Mouse (Mus musculus): ENCODE results near the gene Arl10. TPM values are rescaled to one million over a fixed set of nuclear protein-coding genes. Genes with fewer than 3 reads are reported as not detected.

Gene Arl10
- polyA plus RNA-seq (2012; fragmentation: generic; extraction: Trizol), result 24.8 TPM
- long read RNA-seq, experiment 1, partial matches to known transcripts, result 0 of 5 reads
- long read RNA-seq, experiment 1, other reads (novel, unspliced or antisense), result 2 of 5 reads
- long read RNA-seq, experiment 2, transcript Arl10-201 (4 exons, 1,046 nt), result major isoform, 44 of 49 reads
- long read RNA-seq, experiment 2, partial matches to known transcripts, result 0 of 49 reads
- long read RNA-seq, experiment 2, other reads (novel, unspliced or antisense), result 4 of 49 reads

DNA sequence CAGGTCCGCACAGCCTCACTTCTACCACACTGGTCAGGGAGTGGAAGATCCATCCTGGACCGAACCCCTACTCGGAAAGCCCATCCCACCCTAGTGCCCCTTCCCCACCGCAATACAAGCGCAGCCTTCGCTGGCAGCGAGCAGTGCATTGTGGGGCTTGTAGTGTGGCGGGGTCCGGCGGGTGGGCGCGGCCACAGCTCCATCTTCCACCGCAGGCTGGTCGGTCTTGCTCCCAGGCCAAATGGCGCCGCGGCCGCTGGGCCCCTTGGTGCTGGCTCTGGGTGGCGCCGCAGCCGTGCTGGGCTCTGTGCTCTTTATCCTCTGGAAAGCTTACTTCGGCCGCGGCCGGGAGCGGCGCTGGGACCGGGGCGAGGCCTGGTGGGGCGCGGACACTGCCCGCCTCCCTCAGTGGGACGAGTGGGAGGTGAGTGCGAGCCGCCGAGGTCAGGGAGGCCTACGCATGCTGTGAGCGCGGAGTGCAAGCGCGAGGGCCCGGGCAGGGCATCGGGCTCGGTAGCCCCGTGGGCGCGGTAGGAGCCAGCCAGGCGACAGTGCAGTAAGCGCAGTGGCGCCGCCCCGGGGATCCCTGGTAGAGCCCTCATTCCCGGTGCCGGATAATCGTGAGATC lies at the start of gene Arl10:
Gene Arl10 (plus strand): TSS at position 162 of the 628 bp plus-strand sequence.
- H3K36me3 ChIP-seq (ENCODE audit: control insufficient read depth, insufficient read depth), result no peaks in the 10 kb centered on the region
- TF ChIP-seq MAX (IDR thresholded peaks at IDR 0.05), result peak; percentile 70
- no peak for TF ChIP-seq FOSL1 (IDR thresholded peaks at IDR 0.05; ENCODE audit: insufficient read depth, low read length, poor library complexity, severe bottlenecking)
- peak; percentile 34 for TF ChIP-seq CTCF (IDR thresholded peaks at IDR 0.05; ENCODE audit: control insufficient read depth, insufficient read depth, insufficient read length)
- H3K79me3 ChIP-seq (ENCODE audit: low read depth), result peaks cover 2% of the 10 kb centered on the region
- H3ac ChIP-seq (ENCODE audit: control insufficient read depth, insufficient read length, low read depth), result peak within 1 kb of the TSS; percentile 97
- H3K4me3 ChIP-seq (ENCODE audit: insufficient read depth, poor library complexity, severe bottlenecking), result peak within 1 kb of the TSS; percentile 52
- H3K27me3 ChIP-seq (ENCODE audit: control insufficient read depth, insufficient read depth, insufficient read length), result no peaks in the 10 kb centered on the region
- no peaks in the 10 kb centered on the region for H3K79me2 ChIP-seq (ENCODE audit: control insufficient read depth, insufficient read depth)

DNA sequence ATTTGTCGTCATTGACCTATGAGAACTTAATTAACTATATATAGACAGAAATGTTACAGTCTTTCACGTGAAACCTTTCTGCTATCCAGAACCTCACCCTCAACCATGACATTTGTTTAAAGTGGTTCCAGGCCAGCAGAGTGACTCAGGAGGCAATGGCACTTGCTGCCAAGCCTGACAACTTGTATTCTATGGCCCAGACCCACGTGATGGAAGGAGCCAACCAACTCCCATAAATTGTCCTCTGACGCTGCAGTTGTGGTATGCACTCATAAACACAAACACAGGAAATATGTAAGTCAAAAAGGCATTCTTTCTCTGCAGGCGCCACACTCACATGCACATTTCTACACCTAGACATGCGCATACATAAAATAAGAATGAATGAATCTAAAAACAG lies 47.7 kb upstream of the Arl10 start:
- H3ac ChIP-seq (ENCODE audit: control insufficient read depth, insufficient read length, low read depth), result no peak overlapping the region
- no peak overlapping the region for H3K4me3 ChIP-seq (ENCODE audit: insufficient read depth, poor library complexity, severe bottlenecking)
- H3K27me3 ChIP-seq (ENCODE audit: control insufficient read depth, insufficient read depth, insufficient read length), result no peaks in the 10 kb centered on the region
- TF ChIP-seq USF1 (IDR thresholded peaks at IDR 0.05; ENCODE audit: low read depth) (peak; percentile 95), MYOD1 (IDR thresholded peaks at IDR 0.05; ENCODE audit: control insufficient read depth, insufficient read length, low read depth) (no peak)
- peaks cover 2% of the 10 kb centered on the region for H3K79me3 ChIP-seq (ENCODE audit: low read depth)
- peaks cover 4% of the 10 kb centered on the region for H3K79me2 ChIP-seq (ENCODE audit: control insufficient read depth, insufficient read depth)
- peaks cover 61% of the 10 kb centered on the region for H3K36me3 ChIP-seq (ENCODE audit: control insufficient read depth, insufficient read depth)

- H3ac ChIP-seq (ENCODE audit: control insufficient read depth, insufficient read length, low read depth), result no peak overlapping the region
- TF ChIP-seq FOSL1 (IDR thresholded peaks at IDR 0.05; ENCODE audit: insufficient read depth, low read length, poor library complexity, severe bottlenecking) (no peak), MAX (IDR thresholded peaks at IDR 0.05) (no peak), CTCF (IDR thresholded peaks at IDR 0.05; ENCODE audit: control insufficient read depth, insufficient read depth, insufficient read length) (no peak), MYOD1 (IDR thresholded peaks at IDR 0.05; ENCODE audit: control insufficient read depth, insufficient read length, low read depth) (no peak)
- peaks cover 70% of the 10 kb centered on the region for H3K36me3 ChIP-seq (ENCODE audit: control insufficient read depth, insufficient read depth)
Measured at GRCm38 (mm10) chr13:54532134-54532533, 42.7 kb upstream of the Arl10 start.

DNA sequence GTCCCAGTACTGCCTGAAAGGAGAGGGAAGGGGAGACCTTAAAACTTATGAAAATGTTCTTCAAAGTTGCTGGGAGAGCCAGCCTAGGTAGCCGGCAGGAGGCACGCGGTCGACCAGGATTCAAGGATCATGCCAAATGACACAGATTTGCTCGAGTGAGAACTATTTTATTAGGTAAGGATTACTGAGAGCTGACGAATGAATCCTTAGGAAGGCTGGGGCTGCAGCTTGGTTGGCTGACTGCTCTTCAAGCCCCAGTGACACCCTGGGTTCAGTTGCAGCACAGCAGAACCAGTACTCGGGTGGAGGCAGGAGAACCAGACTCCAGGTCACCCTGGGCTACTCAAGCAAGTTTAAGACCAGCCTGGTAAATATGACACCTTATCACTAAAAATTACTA lies 26.8 kb upstream of the Arl10 start:
- peaks cover 60% of the 10 kb centered on the region for H3K36me3 ChIP-seq (ENCODE audit: control insufficient read depth, insufficient read depth)
- no peaks in the 10 kb centered on the region for H3K79me3 ChIP-seq (ENCODE audit: low read depth)
- TF ChIP-seq CTCF (IDR thresholded peaks at IDR 0.05; ENCODE audit: control insufficient read depth, insufficient read depth, insufficient read length), result no peak
- TF ChIP-seq MYOG (IDR thresholded peaks at IDR 0.05; ENCODE audit: control insufficient read depth, extremely low read depth, insufficient read length), result no peak
- TF ChIP-seq MYOD1 (IDR thresholded peaks at IDR 0.05; ENCODE audit: control insufficient read depth, insufficient read length, low read depth), result no peak
- no peak for TF ChIP-seq USF1 (IDR thresholded peaks at IDR 0.05; ENCODE audit: low read depth)
- TF ChIP-seq CEBPB (IDR thresholded peaks at IDR 0.05; ENCODE audit: low read depth), result no peak
- no peak for TF ChIP-seq FOSL1 (IDR thresholded peaks at IDR 0.05; ENCODE audit: insufficient read depth, low read length, poor library complexity, severe bottlenecking)
- no peak for TF ChIP-seq MAX (IDR thresholded peaks at IDR 0.05)
- H3K4me3 ChIP-seq (ENCODE audit: insufficient read depth, poor library complexity, severe bottlenecking), result no peak overlapping the region
- H3K79me2 ChIP-seq (ENCODE audit: control insufficient read depth, insufficient read depth), result no peaks in the 10 kb centered on the region
- H3ac ChIP-seq (ENCODE audit: control insufficient read depth, insufficient read length, low read depth), result no peak overlapping the region
- H3K27me3 ChIP-seq (ENCODE audit: control insufficient read depth, insufficient read depth, insufficient read length), result no peaks in the 10 kb centered on the region

More at GRCm38 (mm10) chr13:54532134-54532533, 42.7 kb upstream of the Arl10 start:
- no peak overlapping the region for H3K4me3 ChIP-seq (ENCODE audit: insufficient read depth, poor library complexity, severe bottlenecking)
- peaks cover 2% of the 10 kb centered on the region for H3K79me3 ChIP-seq (ENCODE audit: low read depth)
- H3K79me2 ChIP-seq (ENCODE audit: control insufficient read depth, insufficient read depth), result peaks cover 4% of the 10 kb centered on the region
- no peaks in the 10 kb centered on the region for H3K27me3 ChIP-seq (ENCODE audit: control insufficient read depth, insufficient read depth, insufficient read length)

- H3K79me2 ChIP-seq (ENCODE audit: control insufficient read depth, insufficient read depth), result no peaks in the 10 kb centered on the region
- no peaks in the 10 kb centered on the region for H3K79me3 ChIP-seq (ENCODE audit: low read depth)
- TF ChIP-seq CTCF (IDR thresholded peaks at IDR 0.05; ENCODE audit: control insufficient read depth, insufficient read depth, insufficient read length) (no peak), CEBPB (IDR thresholded peaks at IDR 0.05; ENCODE audit: low read depth) (no peak), MYOD1 (IDR thresholded peaks at IDR 0.05; ENCODE audit: control insufficient read depth, insufficient read length, low read depth) (no peak), MYOG (IDR thresholded peaks at IDR 0.05; ENCODE audit: control insufficient read depth, extremely low read depth, insufficient read length) (no peak), MAX (IDR thresholded peaks at IDR 0.05) (no peak), FOSL1 (IDR thresholded peaks at IDR 0.05; ENCODE audit: insufficient read depth, low read length, poor library complexity, severe bottlenecking) (no peak), USF1 (IDR thresholded peaks at IDR 0.05; ENCODE audit: low read depth) (no peak)
- no peak overlapping the region for H3ac ChIP-seq (ENCODE audit: control insufficient read depth, insufficient read length, low read depth)
- H3K36me3 ChIP-seq (ENCODE audit: control insufficient read depth, insufficient read depth), result peaks cover 87% of the 10 kb centered on the region
- H3K27me3 ChIP-seq (ENCODE audit: control insufficient read depth, insufficient read depth, insufficient read length), result no peaks in the 10 kb centered on the region
- no peak overlapping the region for H3K4me3 ChIP-seq (ENCODE audit: insufficient read depth, poor library complexity, severe bottlenecking)
Measured at GRCm38 (mm10) chr13:54556176-54556575, 18.6 kb upstream of the Arl10 start.

- H3K79me3 ChIP-seq (ENCODE audit: low read depth), result no peaks in the 10 kb centered on the region
- H3K4me3 ChIP-seq (ENCODE audit: insufficient read depth, poor library complexity, severe bottlenecking), result no peak overlapping the region
- no peak overlapping the region for H3ac ChIP-seq (ENCODE audit: control insufficient read depth, insufficient read length, low read depth)
- no peaks in the 10 kb centered on the region for H3K27me3 ChIP-seq (ENCODE audit: control insufficient read depth, insufficient read depth, insufficient read length)
- peaks cover 5% of the 10 kb centered on the region for H3K79me2 ChIP-seq (ENCODE audit: control insufficient read depth, insufficient read depth)
- peaks cover 80% of the 10 kb centered on the region for H3K36me3 ChIP-seq (ENCODE audit: control insufficient read depth, insufficient read depth)
- TF ChIP-seq CTCF (IDR thresholded peaks at IDR 0.05; ENCODE audit: control insufficient read depth, insufficient read depth, insufficient read length), result no peak
- TF ChIP-seq MAX (IDR thresholded peaks at IDR 0.05), result no peak
- TF ChIP-seq MYOG (IDR thresholded peaks at IDR 0.05; ENCODE audit: control insufficient read depth, extremely low read depth, insufficient read length), result no peak
- TF ChIP-seq CEBPB (IDR thresholded peaks at IDR 0.05; ENCODE audit: low read depth), result no peak
- no peak for TF ChIP-seq MYOD1 (IDR thresholded peaks at IDR 0.05; ENCODE audit: control insufficient read depth, insufficient read length, low read depth)
- TF ChIP-seq USF1 (IDR thresholded peaks at IDR 0.05; ENCODE audit: low read depth), result no peak
- TF ChIP-seq FOSL1 (IDR thresholded peaks at IDR 0.05; ENCODE audit: insufficient read depth, low read length, poor library complexity, severe bottlenecking), result no peak
Measured at GRCm38 (mm10) chr13:54556796-54557195, 18.0 kb upstream of the Arl10 start.

All from C2C12 (cell line).